Mouse (Mus musculus) bone marrow, adult 2 months (tissue): ENCODE measurements around the gene Msh4.

Experiments
- CTCF ChIP-seq: fragments of 200-500 bp; IDR thresholded peaks from 2 replicates; pipeline ENCODE4 v1.5.1; 2011; ENCODE audit warnings: low read length, control low read depth; ENCODE audit not compliant: control insufficient read depth, insufficient read depth
- POLR2A ChIP-seq: fragments of 200-500 bp; IDR thresholded peaks from 2 replicates; pipeline ENCODE4 v1.6.1; 2011; ENCODE audit warnings: low read depth, mild to moderate bottlenecking, control low read depth, low read length, borderline replicate concordance; ENCODE audit not compliant: control insufficient read depth

DNA sequence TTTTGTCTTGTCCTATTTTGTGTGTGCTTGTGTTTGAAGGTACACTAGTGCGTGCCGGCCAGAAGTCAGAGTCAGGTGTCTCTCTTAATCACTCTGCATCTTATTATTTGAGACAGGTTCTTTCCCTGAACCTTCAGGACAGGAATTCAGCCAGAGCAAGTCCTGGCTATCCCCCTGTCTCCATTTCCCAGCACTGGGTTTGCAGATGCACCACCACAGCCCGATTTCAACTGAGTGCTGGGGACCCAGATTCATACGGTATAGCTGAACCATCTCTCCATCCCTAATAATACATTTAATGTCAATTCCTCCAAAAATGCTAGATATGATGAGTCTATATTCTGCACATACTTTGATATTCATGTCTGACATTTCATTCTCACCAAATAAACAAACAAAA lies 71.9 kb downstream of the Msh4 start:
- TF ChIP-seq CTCF: no peak
- no peak for TF ChIP-seq POLR2A
